Mouse (Mus musculus): Measurements from ENCODE around the gene Usp42. TPM values are rescaled to one million over a fixed set of nuclear protein-coding genes. Genes with fewer than 3 reads are reported as not detected.

Usp42 gene
- polyA plus RNA-seq, 1 experiment = 3.9 TPM

GRCm38 (mm10) chr5:143690926-143691325, 41.2 kb downstream of the Usp42 start:
- no peak overlapping the region for H3K4me3 ChIP-seq (ENCODE audit: insufficient read depth, low read depth, low read length)
- H3K36me3 ChIP-seq (ENCODE audit: control insufficient read depth, insufficient read depth, low read length) = no peaks in the 10 kb centered on the region
- no peaks in the 10 kb centered on the region for H3K4me1 ChIP-seq (ENCODE audit: control insufficient read depth, insufficient read depth, low read length)
- DNase-seq = no peak
- TF ChIP-seq CTCF (conservative IDR thresholded peaks at IDR 0.05; ENCODE audit: insufficient read depth, insufficient read length, low read depth, low read length) = no peak
- no peak for TF ChIP-seq POLR2A (IDR thresholded peaks at IDR 0.05; ENCODE audit: low read depth, low read length)
- H3K27me3 ChIP-seq (replicated peaks; ENCODE audit: control insufficient read depth, insufficient read depth, low read length) = no peaks in the 10 kb centered on the region
- H3K27ac ChIP-seq (ENCODE audit: insufficient read depth, low read depth, low read length) = no peak overlapping the region
- WGBS = 92% methylated on average over 5 of the region's 5 CpGs

GRCm38 (mm10) chr5:143690392-143690791, 41.7 kb downstream of the Usp42 start:
- H3K36me3 ChIP-seq (ENCODE audit: control insufficient read depth, insufficient read depth, low read length) = no peaks in the 10 kb centered on the region
- 84% methylated on average over 9 of the region's 9 CpGs for whole genome bisulfite sequencing
- no peak for DNase-seq

GRCm38 (mm10) chr5:143687589-143687988, 44.5 kb downstream of the Usp42 start:
- H3K36me3 ChIP-seq (ENCODE audit: control insufficient read depth, insufficient read depth, low read length) = no peaks in the 10 kb centered on the region
- no peaks in the 10 kb centered on the region for H3K4me1 ChIP-seq (ENCODE audit: control insufficient read depth, insufficient read depth, low read length)
- H3K4me3 ChIP-seq (ENCODE audit: insufficient read depth, low read depth, low read length) = no peak overlapping the region
- no peak for TF ChIP-seq CTCF (conservative IDR thresholded peaks at IDR 0.05; ENCODE audit: insufficient read depth, insufficient read length, low read depth, low read length)
- TF ChIP-seq POLR2A (IDR thresholded peaks at IDR 0.05; ENCODE audit: low read depth, low read length) = no peak
- no peak for DNase-seq
- H3K27ac ChIP-seq (ENCODE audit: insufficient read depth, low read depth, low read length) = no peak overlapping the region
- H3K27me3 ChIP-seq (replicated peaks; ENCODE audit: control insufficient read depth, insufficient read depth, low read length) = no peaks in the 10 kb centered on the region
- 92% methylated on average over 3 of the region's 3 CpGs for WGBS

More at GRCm38 (mm10) chr5:143690392-143690791, 41.7 kb downstream of the Usp42 start:
- Histone ChIP-seq H3K27me3 (replicated peaks; ENCODE audit: control insufficient read depth, insufficient read depth, low read length) (no peaks in the 10 kb centered on the region), H3K4me3 (ENCODE audit: insufficient read depth, low read depth, low read length) (no peak overlapping the region), H3K4me1 (ENCODE audit: control insufficient read depth, insufficient read depth, low read length) (no peaks in the 10 kb centered on the region), H3K27ac (ENCODE audit: insufficient read depth, low read depth, low read length) (no peak overlapping the region)
- TF ChIP-seq POLR2A (IDR thresholded peaks at IDR 0.05; ENCODE audit: low read depth, low read length) = no peak
- TF ChIP-seq CTCF (conservative IDR thresholded peaks at IDR 0.05; ENCODE audit: insufficient read depth, insufficient read length, low read depth, low read length) = no peak

GRCm38 (mm10) chr5:143686456-143686855, 45.6 kb downstream of the Usp42 start:
- 85% methylated on average over 3 of the region's 3 CpGs for WGBS
- DNase-seq = no peak
- Histone ChIP-seq H3K4me3 (ENCODE audit: insufficient read depth, low read depth, low read length) (no peak overlapping the region), H3K36me3 (ENCODE audit: control insufficient read depth, insufficient read depth, low read length) (no peaks in the 10 kb centered on the region), H3K4me1 (ENCODE audit: control insufficient read depth, insufficient read depth, low read length) (no peaks in the 10 kb centered on the region), H3K27ac (ENCODE audit: insufficient read depth, low read depth, low read length) (no peak overlapping the region), H3K27me3 (replicated peaks; ENCODE audit: control insufficient read depth, insufficient read depth, low read length) (no peaks in the 10 kb centered on the region)
- TF ChIP-seq CTCF (conservative IDR thresholded peaks at IDR 0.05; ENCODE audit: insufficient read depth, insufficient read length, low read depth, low read length) = no peak

GRCm38 (mm10) chr5:143684911-143685390, 47.1 kb downstream of the Usp42 start:
- H3K27ac ChIP-seq (ENCODE audit: insufficient read depth, low read depth, low read length) = no peak overlapping the region
- H3K36me3 ChIP-seq (ENCODE audit: control insufficient read depth, insufficient read depth, low read length) = no peaks in the 10 kb centered on the region
- no peak for TF ChIP-seq CTCF (conservative IDR thresholded peaks at IDR 0.05; ENCODE audit: insufficient read depth, insufficient read length, low read depth, low read length)
- TF ChIP-seq POLR2A (IDR thresholded peaks at IDR 0.05; ENCODE audit: low read depth, low read length) = no peak
- DNase-seq = no peak
- H3K4me1 ChIP-seq (ENCODE audit: control insufficient read depth, insufficient read depth, low read length) = peaks cover 1% of the 10 kb centered on the region; the same call in 1 of the 2 replicates
- WGBS = 90% methylated on average over 8 of the region's 8 CpGs
- H3K27me3 ChIP-seq (replicated peaks; ENCODE audit: control insufficient read depth, insufficient read depth, low read length) = no peaks in the 10 kb centered on the region
- no peak overlapping the region for H3K4me3 ChIP-seq (ENCODE audit: insufficient read depth, low read depth, low read length)

GRCm38 (mm10) chr5:143683696-143684095, 48.4 kb downstream of the Usp42 start:
- peaks cover 8% of the 10 kb centered on the region for H3K4me1 ChIP-seq (ENCODE audit: control insufficient read depth, insufficient read depth, low read length)
- H3K4me3 ChIP-seq (ENCODE audit: insufficient read depth, low read depth, low read length) = no peak overlapping the region
- TF ChIP-seq CTCF (conservative IDR thresholded peaks at IDR 0.05; ENCODE audit: insufficient read depth, insufficient read length, low read depth, low read length) (no peak), POLR2A (IDR thresholded peaks at IDR 0.05; ENCODE audit: low read depth, low read length) (no peak)
- no peak for DNase-seq
- H3K27me3 ChIP-seq (replicated peaks; ENCODE audit: control insufficient read depth, insufficient read depth, low read length) = no peaks in the 10 kb centered on the region
- 41% methylated on average over 6 of the region's 6 CpGs for WGBS
- no peak overlapping the region for H3K27ac ChIP-seq (ENCODE audit: insufficient read depth, low read depth, low read length)
- H3K36me3 ChIP-seq (ENCODE audit: control insufficient read depth, insufficient read depth, low read length) = no peaks in the 10 kb centered on the region

- H3K27ac ChIP-seq (ENCODE audit: insufficient read depth, low read depth, low read length) = no peak overlapping the region
- peaks cover 24% of the 10 kb centered on the region for H3K4me1 ChIP-seq (ENCODE audit: control insufficient read depth, insufficient read depth, low read length)
- H3K4me3 ChIP-seq (ENCODE audit: insufficient read depth, low read depth, low read length) = no peak overlapping the region
- H3K36me3 ChIP-seq (ENCODE audit: control insufficient read depth, insufficient read depth, low read length) = no peaks in the 10 kb centered on the region
- TF ChIP-seq POLR2A (IDR thresholded peaks at IDR 0.05; ENCODE audit: low read depth, low read length) (no peak), CTCF (conservative IDR thresholded peaks at IDR 0.05; ENCODE audit: insufficient read depth, insufficient read length, low read depth, low read length) (no peak)
- no peak for DNase-seq
- 72% methylated on average over 6 of the region's 6 CpGs for WGBS
- H3K27me3 ChIP-seq (replicated peaks; ENCODE audit: control insufficient read depth, insufficient read depth, low read length) = no peaks in the 10 kb centered on the region
Measured at GRCm38 (mm10) chr5:143679654-143680053, 52.4 kb downstream of the Usp42 start.
